Mouse (Mus musculus): ENCODE measurements around the gene Fat1. TPM values are rescaled to one million over a fixed set of nuclear protein-coding genes. Genes with fewer than 3 reads are reported as not detected.

The Fat1 gene
- polyA plus RNA-seq, 1 experiment, result 11.5 TPM

DNA sequence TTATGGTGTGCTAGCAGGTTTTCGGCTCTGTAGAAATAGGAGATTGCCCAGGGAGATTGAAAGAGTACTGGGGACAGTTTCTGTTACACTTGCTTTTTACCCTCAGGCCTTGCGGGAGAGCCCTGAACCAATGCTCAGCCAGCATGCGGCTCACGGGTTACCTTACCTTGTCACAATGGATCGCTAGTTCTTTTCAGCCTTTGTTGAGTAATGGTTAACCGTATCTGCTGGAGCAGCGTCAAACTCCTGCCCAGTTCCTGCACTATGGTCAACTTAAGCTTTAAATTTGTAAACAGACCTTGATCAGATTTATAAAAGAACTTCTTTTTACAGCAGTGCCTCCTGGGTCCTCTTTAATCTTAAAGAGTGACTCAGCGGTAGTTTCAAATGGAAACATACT is 80.6 kb downstream of the Fat1 start:
- Histone ChIP-seq H3ac (ENCODE audit: control insufficient read depth, insufficient read length) (no peak overlapping the region), H3K4me2 (ENCODE audit: low read depth) (no peak overlapping the region), H3K27me3 (ENCODE audit: control insufficient read depth, insufficient read depth, insufficient read length) (no peaks in the 10 kb centered on the region), H3K79me2 (ENCODE audit: control insufficient read depth, insufficient read depth) (no peaks in the 10 kb centered on the region), H3K4me3 (no peak overlapping the region), H3K36me3 (ENCODE audit: control insufficient read depth, insufficient read depth) (peaks cover 25% of the 10 kb centered on the region)
- TF ChIP-seq TCF3 (IDR thresholded peaks at IDR 0.05; ENCODE audit: insufficient read length, low read depth), result no peak
- TF ChIP-seq CEBPB (IDR thresholded peaks at IDR 0.05; ENCODE audit: insufficient read depth, poor library complexity, severe bottlenecking), result no peak
- no peak for TF ChIP-seq MYOD1 (IDR thresholded peaks at IDR 0.05; ENCODE audit: control insufficient read depth in 1 of 3, insufficient read length in 2 of 3, low read depth in 2 of 3)
- TF ChIP-seq E2F4 (IDR thresholded peaks at IDR 0.05; ENCODE audit: insufficient read depth), result no peak
- no peak for TF ChIP-seq USF1 (IDR thresholded peaks at IDR 0.05; ENCODE audit: low read depth)
- TF ChIP-seq MYOG (IDR thresholded peaks at IDR 0.05; ENCODE audit: control insufficient read depth in 1 of 3, insufficient read depth in 1 of 3, insufficient read length in 2 of 3, low read depth in 2 of 3), result no peak
- TF ChIP-seq TCF12 (IDR thresholded peaks at IDR 0.05; ENCODE audit: insufficient read depth, poor library complexity, severe bottlenecking), result no peak
- TF ChIP-seq POLR2AphosphoS2 (IDR thresholded peaks at IDR 0.05; ENCODE audit: insufficient read length, low read depth), result no peak
- no peak for TF ChIP-seq SRF (IDR thresholded peaks at IDR 0.05; ENCODE audit: control insufficient read depth, insufficient read length, low read depth)
- TF ChIP-seq REST (IDR thresholded peaks at IDR 0.05; ENCODE audit: insufficient read depth, insufficient read length), result no peak
- no peak for TF ChIP-seq POLR2A (IDR thresholded peaks at IDR 0.05; ENCODE audit: insufficient read length, low read depth)
- TF ChIP-seq MAX (IDR thresholded peaks at IDR 0.05; ENCODE audit: low read depth), result no peak

DNA sequence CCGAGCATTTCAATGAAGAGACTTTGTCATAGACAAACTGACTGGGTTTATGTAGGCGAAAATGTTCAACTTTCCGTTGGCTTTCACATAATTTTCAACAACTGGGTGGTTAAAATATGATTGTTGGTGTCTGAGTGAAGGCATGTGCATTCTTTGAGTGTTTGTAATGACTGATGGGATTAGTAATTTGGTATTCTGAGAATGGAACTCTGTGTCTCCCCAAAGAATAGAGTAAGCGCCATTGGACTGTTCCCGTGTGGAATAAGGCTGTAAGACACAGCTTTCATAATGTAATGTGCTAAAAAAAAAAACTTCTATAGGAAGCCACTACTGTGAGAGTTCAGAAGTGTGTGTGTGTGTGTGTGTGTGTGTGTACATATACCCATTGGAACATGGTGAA is 84.0 kb downstream of the Fat1 start:
- Histone ChIP-seq H3K4me3 (no peak overlapping the region), H3K79me2 (ENCODE audit: control insufficient read depth, insufficient read depth) (no peaks in the 10 kb centered on the region), H3ac (ENCODE audit: control insufficient read depth, insufficient read length) (no peak overlapping the region), H3K36me3 (ENCODE audit: control insufficient read depth, insufficient read depth) (peaks cover 32% of the 10 kb centered on the region), H3K27me3 (ENCODE audit: control insufficient read depth, insufficient read depth, insufficient read length) (no peaks in the 10 kb centered on the region), H3K4me2 (ENCODE audit: low read depth) (no peak overlapping the region)
- TF ChIP-seq MYOG (IDR thresholded peaks at IDR 0.05; ENCODE audit: control insufficient read depth in 1 of 3, insufficient read depth in 1 of 3, insufficient read length in 2 of 3, low read depth in 2 of 3) (no peak), TCF12 (IDR thresholded peaks at IDR 0.05; ENCODE audit: insufficient read depth, poor library complexity, severe bottlenecking) (no peak), CEBPB (IDR thresholded peaks at IDR 0.05; ENCODE audit: insufficient read depth, poor library complexity, severe bottlenecking) (no peak), REST (IDR thresholded peaks at IDR 0.05; ENCODE audit: insufficient read depth, insufficient read length) (no peak), SRF (IDR thresholded peaks at IDR 0.05; ENCODE audit: control insufficient read depth, insufficient read length, low read depth) (no peak), E2F4 (IDR thresholded peaks at IDR 0.05; ENCODE audit: insufficient read depth) (no peak), POLR2AphosphoS2 (IDR thresholded peaks at IDR 0.05; ENCODE audit: insufficient read length, low read depth) (no peak), MYOD1 (IDR thresholded peaks at IDR 0.05; ENCODE audit: control insufficient read depth in 1 of 3, insufficient read length in 2 of 3, low read depth in 2 of 3) (no peak), USF1 (IDR thresholded peaks at IDR 0.05; ENCODE audit: low read depth) (no peak), MAX (IDR thresholded peaks at IDR 0.05; ENCODE audit: low read depth) (no peak), TCF3 (IDR thresholded peaks at IDR 0.05; ENCODE audit: insufficient read length, low read depth) (no peak), POLR2A (IDR thresholded peaks at IDR 0.05; ENCODE audit: insufficient read length, low read depth) (no peak)

DNA sequence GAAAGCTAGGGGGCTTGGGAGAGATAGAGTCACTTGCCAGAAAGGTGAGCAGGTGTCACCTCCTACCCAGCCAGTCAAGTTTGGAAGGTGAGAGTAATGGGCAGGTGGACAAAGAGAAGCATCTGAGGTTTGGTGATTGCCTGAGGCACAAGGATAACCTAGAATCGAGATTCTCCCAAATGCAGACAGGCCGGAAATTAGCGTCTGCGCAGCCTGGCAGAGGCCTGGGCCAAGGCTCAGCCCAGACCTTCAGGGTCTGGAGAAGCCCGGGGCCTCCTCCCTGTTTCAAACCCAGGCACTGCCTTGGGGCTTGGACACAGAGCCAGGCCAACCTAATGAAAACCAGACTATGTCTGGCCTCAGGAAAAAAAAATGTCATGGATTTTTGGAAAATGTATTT is 85.9 kb downstream of the Fat1 start:
- H3K79me2 ChIP-seq (ENCODE audit: control insufficient read depth, insufficient read depth), result no peaks in the 10 kb centered on the region
- no peak for TF ChIP-seq MYOD1 (IDR thresholded peaks at IDR 0.05; ENCODE audit: control insufficient read depth in 1 of 3, insufficient read length in 2 of 3, low read depth in 2 of 3)
- no peak for TF ChIP-seq MYOG (IDR thresholded peaks at IDR 0.05; ENCODE audit: control insufficient read depth in 1 of 3, insufficient read depth in 1 of 3, insufficient read length in 2 of 3, low read depth in 2 of 3)
- no peak for TF ChIP-seq MAX (IDR thresholded peaks at IDR 0.05; ENCODE audit: low read depth)
- no peak for TF ChIP-seq SRF (IDR thresholded peaks at IDR 0.05; ENCODE audit: control insufficient read depth, insufficient read length, low read depth)
- TF ChIP-seq E2F4 (IDR thresholded peaks at IDR 0.05; ENCODE audit: insufficient read depth), result no peak
- no peak for TF ChIP-seq POLR2A (IDR thresholded peaks at IDR 0.05; ENCODE audit: insufficient read length, low read depth)
- TF ChIP-seq TCF12 (IDR thresholded peaks at IDR 0.05; ENCODE audit: insufficient read depth, poor library complexity, severe bottlenecking), result no peak
- no peak for TF ChIP-seq REST (IDR thresholded peaks at IDR 0.05; ENCODE audit: insufficient read depth, insufficient read length)
- no peak for TF ChIP-seq TCF3 (IDR thresholded peaks at IDR 0.05; ENCODE audit: insufficient read length, low read depth)
- TF ChIP-seq CEBPB (IDR thresholded peaks at IDR 0.05; ENCODE audit: insufficient read depth, poor library complexity, severe bottlenecking), result no peak
- no peak for TF ChIP-seq USF1 (IDR thresholded peaks at IDR 0.05; ENCODE audit: low read depth)
- no peak for TF ChIP-seq POLR2AphosphoS2 (IDR thresholded peaks at IDR 0.05; ENCODE audit: insufficient read length, low read depth)
- H3K36me3 ChIP-seq (ENCODE audit: control insufficient read depth, insufficient read depth), result peaks cover 32% of the 10 kb centered on the region
- no peak overlapping the region for H3K4me3 ChIP-seq
- no peak overlapping the region for H3K4me2 ChIP-seq (ENCODE audit: low read depth)
- no peaks in the 10 kb centered on the region for H3K27me3 ChIP-seq (ENCODE audit: control insufficient read depth, insufficient read depth, insufficient read length)
- no peak overlapping the region for H3ac ChIP-seq (ENCODE audit: control insufficient read depth, insufficient read length)

DNA sequence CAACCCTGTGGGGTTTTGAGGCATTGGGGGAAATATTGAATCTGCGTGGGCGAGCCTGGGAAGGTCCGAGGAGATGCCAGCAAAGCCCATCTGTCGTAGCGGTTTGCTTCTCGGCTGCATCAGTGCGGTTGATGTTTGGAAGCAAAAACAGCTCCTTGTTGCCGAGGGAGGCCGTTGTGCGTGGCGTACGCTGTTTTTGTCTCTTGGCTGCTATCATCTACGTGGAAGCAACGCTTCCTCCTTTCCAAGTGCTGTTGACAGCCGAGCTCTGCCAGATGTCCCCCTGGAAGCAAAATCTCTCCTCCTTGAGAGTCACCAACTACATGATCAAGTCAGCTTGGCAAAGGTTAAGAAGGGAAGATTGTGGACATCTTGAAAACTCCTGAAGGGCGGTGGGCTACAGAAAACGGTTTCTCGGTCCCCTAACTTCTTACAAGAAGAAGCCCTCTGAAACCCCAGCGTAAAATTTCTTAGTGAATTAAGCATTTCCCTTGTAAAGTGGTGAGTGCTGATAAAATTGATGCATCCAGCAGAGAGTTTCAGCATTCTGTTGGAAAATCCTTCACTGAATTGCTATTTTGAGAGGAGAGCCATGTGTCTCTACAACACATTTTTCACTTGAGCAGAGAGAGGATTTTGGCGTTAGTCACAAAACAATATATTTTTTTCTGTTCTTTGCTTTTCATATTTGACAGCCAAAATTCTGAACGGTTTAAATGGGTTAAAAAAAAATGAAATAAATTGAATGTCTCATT is 86.8 kb downstream of the Fat1 start:
- H3K4me2 ChIP-seq (ENCODE audit: low read depth), result no peak overlapping the region
- H3K36me3 ChIP-seq (ENCODE audit: control insufficient read depth, insufficient read depth), result peaks cover 38% of the 10 kb centered on the region
- TF ChIP-seq MYOG (IDR thresholded peaks at IDR 0.05; ENCODE audit: control insufficient read depth in 1 of 3, insufficient read depth in 1 of 3, insufficient read length in 2 of 3, low read depth in 2 of 3) (no peak), TCF3 (IDR thresholded peaks at IDR 0.05; ENCODE audit: insufficient read length, low read depth) (no peak), E2F4 (IDR thresholded peaks at IDR 0.05; ENCODE audit: insufficient read depth) (no peak), POLR2AphosphoS2 (IDR thresholded peaks at IDR 0.05; ENCODE audit: insufficient read length, low read depth) (no peak), TCF12 (IDR thresholded peaks at IDR 0.05; ENCODE audit: insufficient read depth, poor library complexity, severe bottlenecking) (no peak), REST (IDR thresholded peaks at IDR 0.05; ENCODE audit: insufficient read depth, insufficient read length) (no peak), MAX (IDR thresholded peaks at IDR 0.05; ENCODE audit: low read depth) (no peak), MYOD1 (IDR thresholded peaks at IDR 0.05; ENCODE audit: control insufficient read depth in 1 of 3, insufficient read length in 2 of 3, low read depth in 2 of 3) (no peak)
- no peak overlapping the region for H3K4me3 ChIP-seq
- H3K27me3 ChIP-seq (ENCODE audit: control insufficient read depth, insufficient read depth, insufficient read length), result no peaks in the 10 kb centered on the region
- H3ac ChIP-seq (ENCODE audit: control insufficient read depth, insufficient read length), result no peak overlapping the region
- H3K79me2 ChIP-seq (ENCODE audit: control insufficient read depth, insufficient read depth), result no peaks in the 10 kb centered on the region

All from myocyte (in vitro differentiated cells).